Mouse (Mus musculus) embryonic facial prominence, embryonic 10.5 days (tissue): ENCODE data around the gene Hist1h4m. TPM values are rescaled to one million over a fixed set of nuclear protein-coding genes. Genes with fewer than 3 reads are reported as not detected.
"Not testable (repeated sequence)": the region's sequence is repeated elsewhere in the genome, so short reads cannot be mapped to it uniquely, and the experiment has no call there.

Experiments
- DNase-seq: peaks from one replicate; pipeline ENCODE4 v3.0.0-alpha.2; 2017; ENCODE audit warnings: low spot score
- H3K27ac ChIP-seq: fragments of 300-500 bp; sonication (generic); replicated peaks from 2 replicates; pipeline ENCODE4 v1.5.1; 2016; ENCODE audit warnings: mild to moderate bottlenecking
- H3K27me3 ChIP-seq: fragments of 300-500 bp; sonication (generic); replicated peaks from 2 replicates; pipeline ENCODE4 v1.6.1; 2016; ENCODE audit warnings: low read depth, mild to moderate bottlenecking; ENCODE audit not compliant: poor library complexity, severe bottlenecking
- H3K36me3 ChIP-seq: fragments of 300-500 bp; sonication (generic); replicated peaks from 2 replicates; pipeline ENCODE4 v1.6.1; 2016; ENCODE audit warnings: mild to moderate bottlenecking, moderate library complexity
- H3K4me1 ChIP-seq: fragments of 300-500 bp; sonication (generic); 2 replicates; pipeline ENCODE4 v1.6.1; 2016
- H3K4me3 ChIP-seq: fragments of 300-500 bp; sonication (generic); 2 replicates; pipeline ENCODE4 v1.5.1; 2016; ENCODE audit warnings: mild to moderate bottlenecking, moderate library complexity
- H3K9me3 ChIP-seq: fragments of 300-500 bp; sonication (generic); 2 replicates; pipeline ENCODE4 v1.6.1; 2016; ENCODE audit warnings: mild to moderate bottlenecking
- WGBS: fragments of 180-500 bp; shearing (Covaris S2); methylation state at CpG from one replicate; pipeline ENCODE4 v1.1.7; 2016; 5-methylcytosine and 5-hydroxymethylcytosine counted together
- polyA plus RNA-seq: library from polyadenylated mRNA; unstranded; fragments of >200 nt; fragmentation: Nextera tagmentation; extraction: Ambion mirVana; gene quantifications from 2 replicates; pipeline ENCODE4 v1.2.1, GENCODE M21; 2016

The Hist1h4m gene
- polyA plus RNA-seq, 1 experiment from 2014 or later = not detected

GRCm38 (mm10) chr13:21830344-21830743, 18.8 kb downstream of the Hist1h4m start:
- no peak for DNase-seq
- Histone ChIP-seq H3K27ac (peak overlapping the region; percentile 66), H3K36me3 (no peaks in the 10 kb centered on the region; the same call in 1 of the 2 replicates), H3K4me3 (peak overlapping the region; percentile 31; the same call in 1 of the 2 replicates), H3K4me1 (0 out of 2 replicates have a peak, but pooled peaks cover 5% of the 10 kb centered on the region), H3K27me3 (no peaks in the 10 kb centered on the region), H3K9me3 (no peaks in the 10 kb centered on the region)
- WGBS = 85% methylated on average over 10 of the region's 10 CpGs

GRCm38 (mm10) chr13:21831418-21832394, 20.2 kb downstream of the Hist1h4m start, which contains the start of gene Hist1h4n:
TSS of gene Hist1h4n (minus strand) at chr13:21832196.
- not testable (repeated sequence) for H3K27me3 ChIP-seq, DNase-seq, H3K36me3 ChIP-seq, H3K4me1 ChIP-seq, H3K9me3 ChIP-seq
- WGBS = under 1% methylated on average over 27 of the region's 58 CpGs
- Histone ChIP-seq H3K27ac (peak within 1 kb of the TSS; percentile 61), H3K4me3 (peak within 1 kb of the TSS; percentile 44)

GRCm38 (mm10) chr13:21833461-21833860, 21.9 kb downstream of the Hist1h4m start, which contains the start of the genes Hist1h2ap and Hist1h2br:
TSS of gene Hist1h2ap (minus strand) at chr13:21833507.
TSS of gene Hist1h2br (plus strand) at chr13:21833743.
- no CpG with 5 or more reads among the region's 24 CpGs for WGBS

GRCm38 (mm10) chr13:21840508-21840907, 29.0 kb downstream of the Hist1h4m start:
- not testable (repeated sequence) for H3K4me1 ChIP-seq, H3K27ac ChIP-seq, H3K4me3 ChIP-seq, H3K9me3 ChIP-seq, DNase-seq, H3K36me3 ChIP-seq, H3K27me3 ChIP-seq
- WGBS = no CpG with 5 or more reads among the region's 4 CpGs

More at GRCm38 (mm10) chr13:21833461-21833860, 21.9 kb downstream of the Hist1h4m start, which contains the start of the genes Hist1h2ap and Hist1h2br:
- H3K4me1 ChIP-seq, H3K27ac ChIP-seq, H3K36me3 ChIP-seq, H3K9me3 ChIP-seq, H3K4me3 ChIP-seq, DNase-seq, H3K27me3 ChIP-seq: not testable (repeated sequence)

GRCm38 (mm10) chr13:21846356-21846755, 34.8 kb downstream of the Hist1h4m start:
- H3K36me3 ChIP-seq, H3K27ac ChIP-seq, H3K4me3 ChIP-seq, H3K4me1 ChIP-seq, H3K27me3 ChIP-seq, H3K9me3 ChIP-seq, DNase-seq: not testable (repeated sequence)

GRCm38 (mm10) chr13:21847883-21848282, 36.3 kb downstream of the Hist1h4m start:
- Histone ChIP-seq H3K4me1 (no peaks in the 10 kb centered on the region), H3K9me3 (no peaks in the 10 kb centered on the region), H3K36me3 (no peaks in the 10 kb centered on the region), H3K27ac (no peak overlapping the region), H3K4me3 (peak overlapping the region; percentile 29; the same call in 1 of the 2 replicates), H3K27me3 (no peaks in the 10 kb centered on the region)
- 15% methylated on average over 8 of the region's 8 CpGs for WGBS
- peak; percentile 58 for DNase-seq

- H3K27ac ChIP-seq, H3K27me3 ChIP-seq, DNase-seq, H3K4me1 ChIP-seq, H3K4me3 ChIP-seq, H3K36me3 ChIP-seq, H3K9me3 ChIP-seq: not testable (repeated sequence)
- WGBS = 38% methylated on average over 1 of the region's 1 CpGs
Observed at GRCm38 (mm10) chr13:21850696-21851095, 39.1 kb downstream of the Hist1h4m start.

- H3K27me3 ChIP-seq = no peaks in the 10 kb centered on the region
- no peaks in the 10 kb centered on the region for H3K9me3 ChIP-seq
- no peaks in the 10 kb centered on the region for H3K4me1 ChIP-seq
- no peaks in the 10 kb centered on the region for H3K36me3 ChIP-seq
- H3K4me3 ChIP-seq = no peak overlapping the region
- no peak for DNase-seq
- H3K27ac ChIP-seq = no peak overlapping the region
- WGBS = 75% methylated on average over 3 of the region's 3 CpGs
Observed at GRCm38 (mm10) chr13:21852215-21852945, 40.8 kb downstream of the Hist1h4m start.

GRCm38 (mm10) chr13:21855146-21855545, 43.6 kb downstream of the Hist1h4m start:
- peak; percentile 90 for DNase-seq
- under 1% methylated on average over 11 of the region's 11 CpGs for WGBS
- H3K4me1 ChIP-seq = no peaks in the 10 kb centered on the region
- H3K4me3 ChIP-seq = peak overlapping the region; percentile 64
- H3K36me3 ChIP-seq = no peaks in the 10 kb centered on the region
- no peak overlapping the region; the same call in 1 of the 2 replicates for H3K27ac ChIP-seq
- H3K27me3 ChIP-seq = no peaks in the 10 kb centered on the region
- no peaks in the 10 kb centered on the region for H3K9me3 ChIP-seq

- Histone ChIP-seq H3K27me3 (no peaks in the 10 kb centered on the region), H3K4me3 (peak overlapping the region; percentile 64), H3K4me1 (no peaks in the 10 kb centered on the region), H3K9me3 (no peaks in the 10 kb centered on the region), H3K27ac (no peak overlapping the region; the same call in 1 of the 2 replicates), H3K36me3 (no peaks in the 10 kb centered on the region)
- peak; percentile 57 for DNase-seq
- under 1% methylated on average over 15 of the region's 15 CpGs for WGBS
Observed at GRCm38 (mm10) chr13:21855698-21856162, 44.2 kb downstream of the Hist1h4m start.

- no peak overlapping the region for H3K4me3 ChIP-seq
- H3K27me3 ChIP-seq = no peaks in the 10 kb centered on the region
- WGBS = 15% methylated on average over 5 of the region's 5 CpGs
- no peaks in the 10 kb centered on the region for H3K36me3 ChIP-seq
- peaks cover 3% of the 10 kb centered on the region; the same call in 1 of the 2 replicates for H3K4me1 ChIP-seq
- 0 out of 2 replicates have a peak, but pooled peaks cover 2% of the 10 kb centered on the region for H3K9me3 ChIP-seq
- peak; percentile 54 for DNase-seq
- no peak overlapping the region for H3K27ac ChIP-seq
Observed at GRCm38 (mm10) chr13:21861608-21862007, 50.1 kb downstream of the Hist1h4m start.
